Mouse (Mus musculus) spleen, adult 2 months (tissue): ENCODE measurements around the gene Tmie.

Experiments
- CTCF ChIP-seq: fragments of 200-500 bp; IDR thresholded peaks from 2 replicates; pipeline ENCODE4 v1.5.1; 2011; ENCODE audit warnings: mild to moderate bottlenecking, inconsistent platforms; ENCODE audit not compliant: insufficient read depth, insufficient read length, insufficient replicate concordance; ENCODE audit errors: extremely low read depth
- POLR2A ChIP-seq: fragments of 200-500 bp; IDR thresholded peaks from 2 replicates; pipeline ENCODE4 v1.6.1; 2011; ENCODE audit warnings: low read depth, low read length, inconsistent platforms

- TF ChIP-seq POLR2A (no peak), CTCF (no peak)
Observed at GRCm38 (mm10) chr9:110877888-110878287, 2.0 kb downstream of the Tmie start.
